Mouse (Mus musculus): ENCODE data around the gene Cdkn2aip. TPM values are rescaled to one million over a fixed set of nuclear protein-coding genes. Genes with fewer than 3 reads are reported as not detected.

Cdkn2aip gene
- polyA plus RNA-seq, 1 experiment from 2014 or later, result 13.0 TPM

DNA sequence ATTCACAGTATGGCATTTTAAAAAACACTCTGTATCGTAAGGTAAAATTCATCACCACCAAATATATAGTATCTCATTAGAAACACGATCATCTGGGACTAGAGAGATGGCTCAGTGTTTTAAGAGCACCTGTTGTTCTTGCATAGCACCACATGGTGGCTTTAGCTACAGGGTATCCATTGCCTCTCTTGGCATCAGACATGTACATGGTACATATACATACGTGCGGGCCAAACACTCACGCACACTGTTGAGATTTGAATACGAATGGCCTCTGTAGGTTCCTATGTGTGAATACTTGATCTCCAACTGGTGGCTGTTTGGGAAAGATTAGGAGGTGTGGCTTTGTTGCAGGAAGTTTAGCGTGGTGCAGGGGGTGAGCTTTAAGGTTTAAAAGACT is 28.6 kb upstream of the Cdkn2aip start:
- H3K36me3 ChIP-seq (ENCODE audit: control insufficient read depth, insufficient read depth, low read length), result no peaks in the 10 kb centered on the region
- H3K4me1 ChIP-seq (replicated peaks; ENCODE audit: control insufficient read depth, insufficient read depth), result no peaks in the 10 kb centered on the region
- DNase-seq (ENCODE audit: low spot score), result no peak
- no peaks in the 10 kb centered on the region for H3K27me3 ChIP-seq (ENCODE audit: control insufficient read depth, insufficient read depth, low read length)
- H3K27ac ChIP-seq (replicated peaks), result no peak overlapping the region
- ATAC-seq (ENCODE audit: low FRiP score, low TSS enrichment), result no peak
- H3K9ac ChIP-seq (ENCODE audit: low read length), result no peak overlapping the region
- H3K4me2 ChIP-seq (replicated peaks; ENCODE audit: low read depth), result no peak overlapping the region
- no peaks in the 10 kb centered on the region for H3K9me3 ChIP-seq (ENCODE audit: control insufficient read depth, low read length)
- TF ChIP-seq CTCF (IDR thresholded peaks at IDR 0.05; ENCODE audit: low read depth), result peak; percentile 26; the same call in 1 of the 2 replicates
- no peak for TF ChIP-seq EP300 (optimal IDR thresholded peaks at IDR 0.05)
- WGBS, result 77% methylated on average over 7 of the region's 7 CpGs
- H3K4me3 ChIP-seq (ENCODE audit: low read depth, low read length), result no peak overlapping the region

- DNase-seq (ENCODE audit: low spot score) (no peak), ATAC-seq (ENCODE audit: low FRiP score, low TSS enrichment) (no peak)
- WGBS, result 52% methylated on average over 7 of the region's 7 CpGs
Measured at GRCm38 (mm10) chr8:47737120-47737519, 23.4 kb upstream of the Cdkn2aip start.

DNA sequence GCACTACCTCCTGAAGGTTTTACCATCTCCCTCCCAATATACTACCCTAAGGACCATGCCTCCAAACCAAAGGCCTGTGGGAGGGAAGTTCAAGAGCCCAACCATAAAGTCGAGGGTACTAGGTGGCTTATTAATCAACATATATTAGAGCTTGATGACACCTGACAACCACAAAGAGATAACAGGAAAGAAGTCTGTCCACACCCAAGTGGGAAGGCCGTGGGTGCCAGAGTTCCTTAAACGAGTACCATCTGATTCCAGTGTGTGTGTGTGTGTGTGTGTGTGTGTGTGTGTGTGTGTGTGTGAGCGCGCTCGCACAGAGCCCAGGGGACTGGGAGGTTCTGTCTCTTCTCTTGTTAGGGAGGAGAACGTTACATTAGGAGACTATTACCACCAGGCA is 15.6 kb upstream of the Cdkn2aip start:
- 72% methylated on average over 7 of the region's 7 CpGs for WGBS

More at GRCm38 (mm10) chr8:47737120-47737519, 23.4 kb upstream of the Cdkn2aip start:
- H3K4me2 ChIP-seq (replicated peaks; ENCODE audit: low read depth), result no peak overlapping the region
- H3K9ac ChIP-seq (ENCODE audit: low read length), result no peak overlapping the region
- H3K4me3 ChIP-seq (ENCODE audit: low read depth, low read length), result no peak overlapping the region
- no peaks in the 10 kb centered on the region for H3K4me1 ChIP-seq (replicated peaks; ENCODE audit: control insufficient read depth, insufficient read depth)
- H3K27ac ChIP-seq (replicated peaks), result no peak overlapping the region
- H3K9me3 ChIP-seq (ENCODE audit: control insufficient read depth, low read length), result no peaks in the 10 kb centered on the region
- no peaks in the 10 kb centered on the region for H3K36me3 ChIP-seq (ENCODE audit: control insufficient read depth, insufficient read depth, low read length)
- no peaks in the 10 kb centered on the region for H3K27me3 ChIP-seq (ENCODE audit: control insufficient read depth, insufficient read depth, low read length)
- TF ChIP-seq CTCF (IDR thresholded peaks at IDR 0.05; ENCODE audit: low read depth) (peak; percentile 8; the same call in 1 of the 2 replicates), EP300 (optimal IDR thresholded peaks at IDR 0.05) (no peak)

GRCm38 (mm10) chr8:47726945-47727344 is 13.2 kb upstream of the Cdkn2aip start:
- no peak overlapping the region for H3K9ac ChIP-seq (ENCODE audit: low read length)
- no peaks in the 10 kb centered on the region for H3K27me3 ChIP-seq (ENCODE audit: control insufficient read depth, insufficient read depth, low read length)
- no peak overlapping the region for H3K4me3 ChIP-seq (ENCODE audit: low read depth, low read length)
- no peak for ATAC-seq (ENCODE audit: low FRiP score, low TSS enrichment)
- H3K9me3 ChIP-seq (ENCODE audit: control insufficient read depth, low read length), result no peaks in the 10 kb centered on the region
- TF ChIP-seq EP300 (optimal IDR thresholded peaks at IDR 0.05), result no peak
- TF ChIP-seq CTCF (IDR thresholded peaks at IDR 0.05; ENCODE audit: low read depth), result no peak
- H3K27ac ChIP-seq (replicated peaks), result no peak overlapping the region
- H3K4me2 ChIP-seq (replicated peaks; ENCODE audit: low read depth), result no peak overlapping the region
- no peaks in the 10 kb centered on the region for H3K4me1 ChIP-seq (replicated peaks; ENCODE audit: control insufficient read depth, insufficient read depth)
- DNase-seq (ENCODE audit: low spot score), result no peak
- WGBS, result 47% methylated on average over 6 of the region's 6 CpGs
- no peaks in the 10 kb centered on the region for H3K36me3 ChIP-seq (ENCODE audit: control insufficient read depth, insufficient read depth, low read length)

More for the DNA sequence above, 15.6 kb upstream of the Cdkn2aip start:
- ATAC-seq (ENCODE audit: low FRiP score, low TSS enrichment) (no peak), DNase-seq (ENCODE audit: low spot score) (no peak)
- no peak overlapping the region for H3K9ac ChIP-seq (ENCODE audit: low read length)
- H3K4me3 ChIP-seq (ENCODE audit: low read depth, low read length), result no peak overlapping the region
- no peak overlapping the region for H3K27ac ChIP-seq (replicated peaks)
- no peaks in the 10 kb centered on the region for H3K27me3 ChIP-seq (ENCODE audit: control insufficient read depth, insufficient read depth, low read length)
- H3K36me3 ChIP-seq (ENCODE audit: control insufficient read depth, insufficient read depth, low read length), result no peaks in the 10 kb centered on the region
- no peak for TF ChIP-seq CTCF (IDR thresholded peaks at IDR 0.05; ENCODE audit: low read depth)
- no peak for TF ChIP-seq EP300 (optimal IDR thresholded peaks at IDR 0.05)
- H3K9me3 ChIP-seq (ENCODE audit: control insufficient read depth, low read length), result no peaks in the 10 kb centered on the region
- no peaks in the 10 kb centered on the region for H3K4me1 ChIP-seq (replicated peaks; ENCODE audit: control insufficient read depth, insufficient read depth)
- H3K4me2 ChIP-seq (replicated peaks; ENCODE audit: low read depth), result no peak overlapping the region

DNA sequence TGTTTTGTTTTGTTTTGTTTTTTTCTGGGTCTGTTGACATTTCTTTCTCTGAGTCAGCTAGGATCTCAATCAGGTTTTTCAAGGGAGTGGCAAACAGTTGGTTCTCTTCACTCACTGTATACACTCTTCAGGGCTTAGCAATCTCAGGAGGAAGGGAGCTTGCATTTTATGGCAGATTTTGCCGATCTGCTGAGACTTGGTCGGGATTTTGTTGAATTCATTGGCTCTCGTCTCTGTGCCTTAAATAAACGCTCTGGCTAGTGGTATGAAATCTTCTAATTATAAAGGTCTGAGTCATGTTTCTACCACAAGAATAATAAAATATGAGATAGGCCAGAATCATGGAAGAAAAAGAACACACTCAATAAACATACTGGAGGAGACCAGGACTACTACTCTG is 7.9 kb upstream of the Cdkn2aip start:
- TF ChIP-seq CTCF (IDR thresholded peaks at IDR 0.05; ENCODE audit: low read depth), result no peak
- no peak for TF ChIP-seq EP300 (optimal IDR thresholded peaks at IDR 0.05)
- Histone ChIP-seq H3K27ac (replicated peaks) (0 out of 2 replicates have a peak overlapping the region, but pooled peaks have one; percentile 53), H3K27me3 (ENCODE audit: control insufficient read depth, insufficient read depth, low read length) (no peaks in the 10 kb centered on the region), H3K4me3 (ENCODE audit: low read depth, low read length) (no peak overlapping the region), H3K9me3 (ENCODE audit: control insufficient read depth, low read length) (no peaks in the 10 kb centered on the region), H3K36me3 (ENCODE audit: control insufficient read depth, insufficient read depth, low read length) (no peaks in the 10 kb centered on the region), H3K9ac (ENCODE audit: low read length) (no peak overlapping the region), H3K4me1 (replicated peaks; ENCODE audit: control insufficient read depth, insufficient read depth) (no peaks in the 10 kb centered on the region), H3K4me2 (replicated peaks; ENCODE audit: low read depth) (no peak overlapping the region)
- no peak for DNase-seq (ENCODE audit: low spot score)
- 17% methylated on average over 4 of the region's 4 CpGs for WGBS
- ATAC-seq (ENCODE audit: low FRiP score, low TSS enrichment), result peak; percentile 33; the same call in 1 of the 2 replicates

DNA sequence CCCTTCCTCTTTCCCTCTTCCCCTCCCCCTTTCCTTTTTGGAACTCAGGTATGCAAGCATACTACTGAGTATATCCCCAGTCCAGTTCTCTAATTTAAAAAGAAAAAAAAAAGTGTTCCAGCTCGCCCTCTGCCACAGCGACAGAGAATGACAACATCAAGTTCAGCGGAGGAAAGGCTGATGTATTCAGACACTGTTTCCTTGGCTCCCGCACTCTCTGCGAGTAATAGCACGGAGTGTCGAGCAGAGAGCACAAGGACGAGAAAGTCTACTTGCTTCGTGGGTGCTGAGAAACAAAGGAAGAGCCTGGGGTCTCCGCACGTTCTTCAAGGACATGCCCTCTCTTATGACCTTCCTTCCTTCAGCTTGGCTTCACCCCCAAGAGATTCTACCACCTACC is 4.9 kb upstream of the Cdkn2aip start:
- whole genome bisulfite sequencing, result 34% methylated on average over 11 of the region's 11 CpGs
- Histone ChIP-seq H3K27me3 (ENCODE audit: control insufficient read depth, insufficient read depth, low read length) (no peaks in the 10 kb centered on the region), H3K4me2 (replicated peaks; ENCODE audit: low read depth) (no peak overlapping the region), H3K27ac (replicated peaks) (0 out of 2 replicates have a peak overlapping the region, but pooled peaks have one; percentile 18), H3K9ac (ENCODE audit: low read length) (no peak overlapping the region; the same call in 1 of the 2 replicates), H3K4me3 (ENCODE audit: low read depth, low read length) (no peak overlapping the region), H3K36me3 (ENCODE audit: control insufficient read depth, insufficient read depth, low read length) (no peaks in the 10 kb centered on the region), H3K4me1 (replicated peaks; ENCODE audit: control insufficient read depth, insufficient read depth) (no peaks in the 10 kb centered on the region), H3K9me3 (ENCODE audit: control insufficient read depth, low read length) (no peaks in the 10 kb centered on the region)
- TF ChIP-seq CTCF (IDR thresholded peaks at IDR 0.05; ENCODE audit: low read depth) (0 out of 2 replicates have a peak, but pooled peaks have one; percentile 7), EP300 (optimal IDR thresholded peaks at IDR 0.05) (no peak)
- DNase-seq (ENCODE audit: low spot score), result no peak
- ATAC-seq (ENCODE audit: low FRiP score, low TSS enrichment), result no peak
